Mouse (Mus musculus): ENCODE data around the gene Foxo1. TPM values are rescaled to one million over a fixed set of nuclear protein-coding genes. Genes with fewer than 3 reads are reported as not detected.

Foxo1 gene
- polyA plus RNA-seq, 1 experiment from 2014 or later = 4.3 TPM

DNA sequence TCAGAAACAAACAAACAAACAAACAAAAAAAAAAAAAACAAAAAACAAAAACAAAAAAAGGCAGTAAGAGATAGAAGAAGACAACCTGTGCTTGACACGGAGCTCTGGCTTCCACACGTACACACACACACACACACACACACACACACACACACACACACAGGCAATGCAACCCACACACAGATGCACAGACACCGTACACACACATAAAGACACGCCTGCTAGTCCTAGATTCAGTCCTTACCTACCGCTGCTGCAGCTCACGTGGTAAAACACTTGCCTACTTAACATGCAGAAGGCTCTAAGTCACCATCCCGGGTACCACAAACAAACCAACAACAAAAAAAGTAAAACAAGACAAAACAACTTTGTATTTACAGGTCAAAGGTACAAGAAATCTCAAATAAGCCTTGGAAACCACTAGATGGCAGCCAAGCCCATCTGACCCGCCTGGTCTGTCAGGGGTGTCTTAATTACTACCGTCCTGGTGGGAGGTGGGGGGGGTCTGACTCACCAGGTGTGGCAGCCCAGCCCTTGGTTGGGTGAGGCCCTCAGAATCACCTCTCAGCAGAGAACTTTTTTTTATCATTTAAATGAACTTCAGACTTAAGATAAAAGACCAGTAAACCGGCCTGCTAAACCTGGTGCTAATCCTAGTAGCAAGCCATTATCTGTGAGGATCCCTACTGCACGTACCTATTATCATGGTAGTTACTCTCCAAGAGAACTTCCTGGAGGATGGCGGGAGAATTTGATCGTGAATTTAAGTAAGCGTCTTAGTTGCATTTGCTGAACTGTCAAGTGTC is 14.3 kb upstream of the Foxo1 start:
- Histone ChIP-seq H3K36me3 (no peaks in the 10 kb centered on the region), H3K9ac (no peak overlapping the region), H3K9me3 (no peaks in the 10 kb centered on the region), H3K4me3 (no peak overlapping the region), H3K4me2 (replicated peaks) (no peak overlapping the region), H3K4me1 (no peaks in the 10 kb centered on the region), H3K27me3 (replicated peaks) (peaks cover 3% of the 10 kb centered on the region; the same call in 1 of the 2 replicates), H3K27ac (no peak overlapping the region)
- 24% methylated on average over 14 of the region's 14 CpGs for WGBS
- ATAC-seq (ENCODE audit: low FRiP score, low read depth) = no peak

DNA sequence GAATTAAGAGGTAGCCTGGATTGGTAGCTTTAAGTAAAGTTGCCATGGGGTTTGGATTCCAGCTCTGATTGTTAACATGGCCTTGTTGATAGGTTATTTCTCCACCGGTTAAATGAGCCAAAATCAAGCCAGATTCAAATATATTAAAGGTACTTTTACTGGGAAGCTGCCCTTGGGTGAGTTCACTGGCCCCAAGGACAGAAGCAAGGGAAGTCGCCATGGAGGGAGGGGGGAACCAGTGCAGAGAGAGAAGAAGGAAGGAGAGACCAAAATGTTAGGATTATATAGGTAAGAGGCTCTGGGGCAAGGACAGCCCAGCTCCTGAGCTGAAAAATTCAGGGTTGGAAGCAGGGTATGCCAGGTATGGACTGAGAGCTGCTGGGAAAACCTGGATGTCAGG is 13.6 kb upstream of the Foxo1 start:
- peaks cover 3% of the 10 kb centered on the region; the same call in 1 of the 2 replicates for H3K27me3 ChIP-seq (replicated peaks)
- WGBS = 9% methylated on average over 2 of the region's 2 CpGs
- no peak overlapping the region for H3K27ac ChIP-seq
- no peaks in the 10 kb centered on the region for H3K4me1 ChIP-seq
- H3K9ac ChIP-seq = no peak overlapping the region
- no peaks in the 10 kb centered on the region for H3K9me3 ChIP-seq
- no peak overlapping the region for H3K4me2 ChIP-seq (replicated peaks)
- ATAC-seq (ENCODE audit: low FRiP score, low read depth) = no peak
- no peaks in the 10 kb centered on the region for H3K36me3 ChIP-seq
- H3K4me3 ChIP-seq = no peak overlapping the region

DNA sequence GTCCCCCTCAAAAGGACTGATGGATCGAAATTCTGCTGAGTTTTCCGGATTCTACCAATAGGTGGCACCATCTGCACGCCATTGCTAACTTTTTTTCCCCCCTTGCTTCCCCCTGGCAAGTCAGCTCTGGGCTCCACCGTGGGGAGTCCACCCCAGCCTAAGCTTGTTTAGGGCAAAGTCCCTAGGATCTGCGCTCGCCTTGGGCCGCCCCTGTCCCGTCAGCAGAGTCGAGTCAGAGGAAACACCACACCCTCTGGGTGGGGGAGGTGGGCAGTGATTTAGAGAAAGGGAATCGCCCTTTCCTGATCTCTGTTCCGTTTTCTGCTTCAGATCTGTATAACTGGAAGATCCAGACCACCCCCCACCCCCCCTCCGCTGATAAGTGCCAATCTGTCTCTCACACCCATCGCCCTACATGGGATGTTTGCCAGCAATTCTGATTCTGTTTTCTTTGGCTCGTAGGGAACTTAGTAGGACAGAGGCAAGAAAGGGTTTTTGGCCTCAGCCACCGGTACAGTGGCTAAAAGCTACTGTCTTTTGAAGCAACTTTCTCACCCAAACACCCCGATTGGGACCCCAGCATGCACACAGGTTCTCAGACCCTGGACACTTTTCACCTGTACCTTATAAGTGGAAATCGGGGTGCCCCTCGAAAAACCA is 10.2 kb upstream of the Foxo1 start:
- Histone ChIP-seq H3K9ac (no peak overlapping the region), H3K36me3 (no peaks in the 10 kb centered on the region), H3K4me2 (replicated peaks) (peak overlapping the region; percentile 54), H3K27ac (no peak overlapping the region), H3K4me3 (no peak overlapping the region), H3K9me3 (no peaks in the 10 kb centered on the region), H3K4me1 (no peaks in the 10 kb centered on the region), H3K27me3 (replicated peaks) (peaks cover 8% of the 10 kb centered on the region; the same call in 1 of the 2 replicates)
- 18% methylated on average over 18 of the region's 18 CpGs for WGBS
- ATAC-seq (ENCODE audit: low FRiP score, low read depth) = 0 out of 2 replicates have a peak, but pooled peaks have one; percentile 44

DNA sequence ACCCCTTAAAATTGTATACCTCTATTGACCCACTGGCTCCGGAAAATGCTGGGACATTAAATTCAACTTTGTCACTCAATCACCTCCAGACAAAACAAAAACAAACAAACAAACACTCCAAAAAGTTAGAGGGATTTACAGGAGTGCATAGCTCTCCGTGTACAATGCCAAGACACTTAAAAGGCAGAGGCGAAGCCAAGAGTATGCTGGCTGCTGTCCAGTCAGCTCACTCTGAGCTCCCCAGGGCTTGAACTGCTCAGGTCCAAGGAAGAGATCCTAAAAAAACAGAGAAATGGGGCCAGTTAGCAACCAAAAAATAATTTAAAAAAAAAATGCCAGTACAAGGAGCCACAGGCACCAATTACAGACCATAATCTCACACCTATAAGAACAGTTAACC is 9.6 kb upstream of the Foxo1 start:
- Histone ChIP-seq H3K36me3 (no peaks in the 10 kb centered on the region), H3K27me3 (replicated peaks) (peaks cover 8% of the 10 kb centered on the region; the same call in 1 of the 2 replicates), H3K9me3 (no peaks in the 10 kb centered on the region), H3K4me1 (no peaks in the 10 kb centered on the region), H3K27ac (no peak overlapping the region), H3K9ac (no peak overlapping the region), H3K4me3 (no peak overlapping the region), H3K4me2 (replicated peaks) (no peak overlapping the region)
- 56% methylated on average over 3 of the region's 3 CpGs for WGBS
- ATAC-seq (ENCODE audit: low FRiP score, low read depth) = no peak

DNA sequence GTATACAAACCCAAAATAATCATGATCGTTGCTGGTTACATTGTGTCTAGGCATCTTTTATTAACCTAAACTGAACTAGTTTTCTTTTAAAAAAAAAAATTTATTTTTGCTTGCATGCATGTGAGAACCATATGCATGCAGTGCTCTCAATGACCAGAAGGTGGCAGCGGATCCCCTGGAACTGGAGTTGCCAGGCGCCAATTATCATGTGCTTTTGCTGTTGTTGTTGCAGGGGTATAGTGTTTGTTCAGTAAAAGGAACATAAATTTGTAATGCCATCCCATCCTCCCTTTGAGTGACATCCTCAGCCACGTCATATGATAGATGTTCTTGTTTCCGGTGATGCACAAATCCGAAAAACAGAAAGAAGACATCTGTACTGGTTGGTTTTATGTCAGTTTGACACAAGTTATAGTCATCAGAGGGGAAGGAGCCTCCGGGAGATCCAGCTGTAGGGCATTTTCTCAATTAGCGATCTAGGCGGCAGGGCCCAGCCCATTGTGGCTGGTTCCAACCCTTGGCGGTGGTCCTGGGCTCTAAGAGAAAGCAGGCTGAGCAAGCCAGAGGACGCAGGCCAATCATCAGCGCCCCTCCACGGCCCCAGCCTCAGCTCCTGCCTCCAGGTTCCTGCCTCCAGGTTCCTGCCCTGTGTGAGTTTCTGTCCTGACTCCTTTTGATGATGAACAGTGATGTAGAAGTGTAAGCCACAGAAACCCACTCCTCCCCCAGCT is 5.5 kb upstream of the Foxo1 start:
- Histone ChIP-seq H3K27me3 (replicated peaks) (peaks cover 32% of the 10 kb centered on the region), H3K36me3 (no peaks in the 10 kb centered on the region), H3K27ac (no peak overlapping the region), H3K4me2 (replicated peaks) (no peak overlapping the region), H3K4me1 (no peaks in the 10 kb centered on the region), H3K9me3 (no peaks in the 10 kb centered on the region), H3K4me3 (no peak overlapping the region), H3K9ac (no peak overlapping the region)
- WGBS = 42% methylated on average over 13 of the region's 13 CpGs
- ATAC-seq (ENCODE audit: low FRiP score, low read depth) = no peak

DNA sequence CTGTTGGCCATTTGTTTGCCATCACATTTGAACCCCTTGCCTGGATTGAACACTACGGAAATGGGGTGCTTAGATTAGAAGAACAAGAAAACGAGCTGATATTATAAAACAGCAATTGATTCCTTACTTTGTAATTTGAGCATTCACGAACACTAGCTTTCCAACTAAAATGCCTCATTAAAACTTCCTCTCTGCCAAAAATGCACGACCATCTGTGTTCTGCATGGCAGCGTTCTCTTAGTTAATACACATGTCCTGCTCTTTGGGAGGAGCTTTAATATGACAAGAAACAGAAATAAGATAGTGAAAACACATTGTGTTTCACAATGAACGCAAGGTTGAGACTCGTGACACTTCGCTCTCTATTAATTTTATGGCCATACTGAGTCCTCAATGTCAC is 3.8 kb upstream of the Foxo1 start:
- Histone ChIP-seq H3K4me2 (replicated peaks) (no peak overlapping the region), H3K4me3 (no peak overlapping the region), H3K27me3 (replicated peaks) (peaks cover 42% of the 10 kb centered on the region), H3K27ac (no peak overlapping the region), H3K36me3 (no peaks in the 10 kb centered on the region), H3K4me1 (peaks cover 9% of the 10 kb centered on the region), H3K9me3 (no peaks in the 10 kb centered on the region), H3K9ac (no peak overlapping the region)
- no peak for ATAC-seq (ENCODE audit: low FRiP score, low read depth)
- WGBS = 87% methylated on average over 8 of the region's 8 CpGs

DNA sequence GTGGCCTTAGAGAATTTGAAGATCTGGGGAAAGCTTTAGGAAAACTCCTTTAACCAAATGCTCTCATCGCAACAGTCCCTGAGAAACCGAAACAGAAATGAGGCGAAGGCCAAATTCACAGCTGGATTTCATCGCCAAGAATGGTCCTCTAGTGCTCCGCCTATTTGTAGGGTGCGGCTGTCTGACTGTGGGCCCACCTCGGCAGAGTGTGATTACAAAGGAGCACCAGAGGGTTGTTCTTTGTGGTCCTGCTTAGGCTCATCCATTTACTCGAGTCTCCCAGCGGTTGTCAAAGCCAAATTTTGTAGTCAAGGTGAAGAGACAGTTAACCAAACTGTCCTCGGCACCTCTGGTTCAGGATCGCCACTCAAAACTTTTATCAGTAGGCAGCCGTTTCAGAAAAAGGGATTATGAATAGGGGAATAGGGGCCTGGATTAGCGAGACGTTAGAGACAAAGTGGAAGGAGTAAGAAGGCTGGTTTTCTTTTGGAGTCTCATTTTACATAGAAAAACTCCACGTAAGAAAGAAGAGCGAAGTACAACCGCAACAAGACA is 1.5 kb upstream of the Foxo1 start:
- peak overlapping the region; percentile 85; the same call in 1 of the 2 replicates for H3K4me2 ChIP-seq (replicated peaks)
- ATAC-seq (ENCODE audit: low FRiP score, low read depth) = no peak
- no peaks in the 10 kb centered on the region for H3K9me3 ChIP-seq
- peaks cover 16% of the 10 kb centered on the region for H3K4me1 ChIP-seq
- H3K27ac ChIP-seq = no peak overlapping the region
- H3K4me3 ChIP-seq = no peak overlapping the region
- H3K9ac ChIP-seq = no peak overlapping the region
- WGBS = 10% methylated on average over 17 of the region's 17 CpGs
- H3K27me3 ChIP-seq (replicated peaks) = peaks cover 53% of the 10 kb centered on the region
- no peaks in the 10 kb centered on the region for H3K36me3 ChIP-seq

DNA sequence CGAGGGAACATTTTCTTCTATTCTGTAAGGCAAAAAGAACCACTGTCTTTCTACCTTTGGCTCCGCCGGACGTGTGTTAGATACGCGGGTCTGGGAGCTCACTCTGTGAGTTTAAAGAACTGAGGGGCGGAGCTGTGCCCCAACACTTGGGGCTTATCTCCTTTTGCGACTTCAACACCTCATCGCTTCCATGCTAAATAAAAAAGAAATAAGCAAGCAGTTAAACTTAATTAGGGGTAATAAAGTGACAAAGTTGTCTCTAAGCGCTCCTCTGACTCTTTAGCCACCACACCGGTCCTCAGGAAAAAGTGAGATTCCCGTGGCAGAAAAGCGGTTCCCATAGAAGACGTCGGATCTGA is 864 bp upstream of the Foxo1 start:
- no peak for ATAC-seq (ENCODE audit: low FRiP score, low read depth)

DNA sequence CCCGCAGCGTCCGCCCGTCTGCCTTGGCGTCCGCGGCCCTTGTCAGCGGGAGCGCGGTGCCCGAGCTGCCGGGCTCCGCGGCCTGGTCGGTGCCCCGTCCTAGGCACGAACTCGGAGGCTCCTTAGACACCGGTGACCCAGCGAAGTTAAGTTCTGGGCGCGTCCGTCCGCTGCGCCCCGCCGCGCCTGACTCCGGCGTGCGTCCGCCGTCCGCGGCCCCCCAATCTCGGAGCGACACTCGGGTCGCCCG is 276 bp downstream of the Foxo1 start:
- Histone ChIP-seq H3K4me1 (peaks cover 16% of the 10 kb centered on the region), H3K4me2 (replicated peaks) (peak overlapping the region; percentile 85), H3K9ac (peak overlapping the region; percentile 65), H3K4me3 (peak overlapping the region; percentile 72), H3K9me3 (no peaks in the 10 kb centered on the region), H3K27me3 (replicated peaks) (peaks cover 53% of the 10 kb centered on the region), H3K36me3 (no peaks in the 10 kb centered on the region), H3K27ac (no peak overlapping the region)
- ATAC-seq (ENCODE audit: low FRiP score, low read depth) = no peak
- under 1% methylated on average over 40 of the region's 40 CpGs for WGBS

More for the DNA sequence above, 864 bp upstream of the Foxo1 start:
- WGBS = under 1% methylated on average over 15 of the region's 15 CpGs
- Histone ChIP-seq H3K4me1 (peaks cover 16% of the 10 kb centered on the region), H3K27me3 (replicated peaks) (peaks cover 53% of the 10 kb centered on the region), H3K27ac (no peak overlapping the region), H3K36me3 (no peaks in the 10 kb centered on the region), H3K9me3 (no peaks in the 10 kb centered on the region), H3K4me2 (replicated peaks) (peak overlapping the region; percentile 85), H3K9ac (no peak overlapping the region), H3K4me3 (peak overlapping the region; percentile 72)

DNA sequence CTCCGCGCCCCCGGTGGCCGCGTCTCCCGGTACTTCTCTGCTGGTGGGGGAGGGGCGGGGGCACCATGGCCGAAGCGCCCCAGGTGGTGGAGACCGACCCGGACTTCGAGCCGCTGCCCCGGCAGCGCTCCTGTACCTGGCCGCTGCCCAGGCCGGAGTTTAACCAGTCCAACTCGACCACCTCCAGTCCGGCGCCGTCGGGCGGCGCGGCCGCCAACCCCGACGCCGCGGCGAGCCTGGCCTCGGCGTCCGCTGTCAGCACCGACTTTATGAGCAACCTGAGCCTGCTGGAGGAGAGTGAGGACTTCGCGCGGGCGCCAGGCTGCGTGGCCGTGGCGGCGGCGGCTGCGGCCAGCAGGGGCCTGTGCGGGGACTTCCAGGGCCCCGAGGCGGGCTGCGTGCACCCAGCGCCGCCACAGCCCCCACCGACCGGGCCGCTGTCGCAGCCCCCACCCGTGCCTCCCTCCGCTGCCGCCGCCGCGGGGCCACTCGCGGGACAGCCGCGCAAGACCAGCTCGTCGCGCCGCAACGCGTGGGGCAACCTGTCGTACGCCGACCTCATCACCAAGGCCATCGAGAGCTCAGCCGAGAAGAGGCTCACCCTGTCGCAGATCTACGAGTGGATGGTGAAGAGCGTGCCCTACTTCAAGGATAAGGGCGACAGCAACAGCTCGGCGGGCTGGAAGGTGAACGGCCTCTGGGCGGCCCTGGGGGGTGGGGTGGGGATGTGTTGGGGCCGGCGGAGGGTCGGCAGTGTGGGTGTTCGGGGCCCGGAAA is 789 bp downstream of the Foxo1 start:
- Histone ChIP-seq H3K9me3 (no peaks in the 10 kb centered on the region), H3K4me2 (replicated peaks) (peak overlapping the region; percentile 85), H3K4me3 (peak overlapping the region; percentile 72), H3K9ac (peak overlapping the region; percentile 65), H3K36me3 (no peaks in the 10 kb centered on the region), H3K27ac (no peak overlapping the region), H3K4me1 (peaks cover 16% of the 10 kb centered on the region), H3K27me3 (replicated peaks) (peaks cover 53% of the 10 kb centered on the region)
- WGBS = under 1% methylated on average over 88 of the region's 89 CpGs
- ATAC-seq (ENCODE audit: low FRiP score, low read depth) = peak; percentile 42

DNA sequence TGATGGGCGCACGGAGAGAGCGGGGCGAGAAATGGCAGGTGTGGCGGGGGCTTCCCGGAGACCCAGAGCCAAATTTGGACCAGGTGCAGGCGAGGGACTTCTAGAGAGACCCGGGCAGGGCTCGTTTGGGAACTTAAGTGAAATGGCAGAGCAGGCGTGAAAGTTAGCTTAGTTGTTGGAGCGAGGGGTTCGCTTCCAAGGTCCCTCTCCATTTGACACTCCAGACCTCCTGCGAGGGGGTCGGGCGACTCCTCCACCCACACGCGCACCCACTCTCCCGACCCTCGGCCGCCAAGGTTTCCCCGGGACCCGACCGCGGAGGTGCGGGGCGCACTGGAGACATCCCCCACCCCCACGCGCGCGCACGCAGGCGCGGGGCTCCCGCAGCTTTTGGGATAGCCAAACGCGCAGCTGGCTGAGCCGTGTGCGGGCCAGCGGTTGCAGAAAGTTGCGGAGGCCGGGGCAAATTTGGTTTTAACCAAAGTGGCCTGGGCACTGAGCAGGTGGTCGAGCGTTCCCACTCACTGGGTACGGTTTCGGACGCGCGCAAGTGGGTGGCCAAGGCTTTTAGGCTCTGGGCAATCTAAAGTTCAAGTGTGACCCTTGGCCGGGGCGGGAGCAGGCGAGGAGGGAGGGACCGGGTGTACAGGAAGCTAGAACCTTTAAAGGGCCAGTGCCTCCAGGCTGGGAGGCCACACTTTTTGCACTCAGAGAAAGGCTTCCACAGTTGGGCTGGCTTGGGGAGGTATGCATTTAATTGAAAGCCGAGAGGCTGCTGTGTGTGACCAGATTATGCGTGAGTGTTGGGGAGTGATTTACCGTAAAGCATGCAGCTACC is 1.6 kb downstream of the Foxo1 start:
- Histone ChIP-seq H3K4me1 (peaks cover 16% of the 10 kb centered on the region), H3K27me3 (replicated peaks) (peaks cover 53% of the 10 kb centered on the region), H3K4me3 (peak overlapping the region; percentile 72), H3K9ac (peak overlapping the region; percentile 65), H3K4me2 (replicated peaks) (peak overlapping the region; percentile 85), H3K36me3 (no peaks in the 10 kb centered on the region), H3K9me3 (no peaks in the 10 kb centered on the region), H3K27ac (no peak overlapping the region)
- no peak for ATAC-seq (ENCODE audit: low FRiP score, low read depth)
- WGBS = under 1% methylated on average over 55 of the region's 55 CpGs
